Mouse (Mus musculus) left cerebral cortex, postnatal 36 days (tissue): ENCODE results near the gene Spp1. TPM values are rescaled to one million over a fixed set of nuclear protein-coding genes. Genes with fewer than 3 reads are reported as not detected.

Experiments used
- DNase-seq, 2 experiments: peaks; one replicate each; pipeline ENCODE4 v3.0.0; 2021 to 2022; ENCODE audit warnings: low spot score in 2 of 2, mixed read lengths in 1 of 2
- intact Hi-C: fragments of 180-260 bp; cut with DNase I; formaldehyde crosslinking; loops from one replicate; pipeline ENCODE4 v1.15.1; 2025
- total RNA-seq, 2 experiments: library from RNA; stranded (reverse); gene quantifications; 2 replicates each; pipeline ENCODE4 v1.2.3; 2021

Spp1 gene
- total RNA-seq, 2 experiments from 2014 or later, result 9.2 to 11.9 TPM

DNA sequence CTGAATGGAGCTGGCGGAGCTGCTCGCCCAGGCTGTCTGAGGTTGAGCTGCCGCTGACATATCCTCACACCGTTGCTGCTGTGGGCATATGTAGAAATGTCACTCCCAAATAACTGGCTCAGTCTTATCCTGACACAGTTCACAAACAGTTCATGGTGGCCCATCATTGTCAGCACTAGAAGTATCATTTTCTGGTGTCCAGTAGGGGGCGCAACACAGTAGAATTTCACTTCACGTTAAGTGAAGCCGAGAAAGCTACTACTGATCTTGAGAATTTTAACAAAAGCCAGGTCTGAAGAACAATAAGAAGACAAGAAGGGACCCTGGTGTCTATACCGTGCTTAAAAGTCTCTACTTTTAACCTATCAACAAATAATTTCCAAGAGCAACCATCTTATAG is 37.5 kb downstream of the Spp1 start:
- intact Hi-C loops, result no loop called here
- no peak for DNase-seq

DNA sequence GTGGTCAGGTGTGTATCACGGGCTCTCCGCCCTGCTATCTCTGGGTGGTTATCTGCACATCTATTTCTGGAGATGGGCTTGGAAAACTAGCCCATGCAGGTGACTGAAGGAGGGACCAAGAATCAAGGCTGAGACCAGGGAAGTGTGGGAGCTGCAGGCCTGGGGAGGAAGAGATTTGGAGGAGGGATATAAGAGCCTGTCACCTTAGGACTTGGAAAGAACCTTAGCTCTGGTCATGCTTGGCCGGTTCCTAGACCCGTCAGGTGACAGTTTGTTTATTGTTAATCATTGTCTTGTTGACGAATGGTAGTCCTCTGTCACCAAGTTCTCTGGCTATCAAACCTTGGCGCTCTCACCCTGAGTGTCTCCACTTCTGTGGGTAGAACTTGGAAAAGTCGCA is 45.4 kb downstream of the Spp1 start:
- intact Hi-C loops, result no loop called here
- no peak for DNase-seq

DNA sequence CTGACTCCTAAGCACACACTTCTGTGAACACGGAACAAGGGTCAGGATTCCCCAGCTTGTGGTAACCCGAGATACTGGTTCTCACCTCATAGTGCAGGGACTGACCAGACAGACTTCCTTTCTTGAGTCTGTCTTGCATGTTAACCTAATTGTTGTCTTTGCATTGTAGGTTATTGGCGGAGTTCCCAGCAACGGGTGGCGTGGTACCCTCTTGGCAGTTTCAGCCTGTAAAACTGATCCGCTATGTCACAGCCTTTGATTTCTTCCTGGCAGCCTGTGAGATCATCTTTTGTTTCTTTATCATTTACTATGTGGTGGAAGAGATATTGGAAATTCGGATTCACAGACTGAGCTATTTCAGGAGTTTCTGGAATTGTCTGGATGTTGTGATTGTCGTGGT is 47.9 kb downstream of the Spp1 start:
- no peak for DNase-seq
- intact Hi-C loops, result no loop called here

Other genes starting within 250 kb of the Spp1 start
- gene Dmp1, start 232.5 kb upstream of the Spp1 start, total RNA-seq, result 1 to 10 TPM; 5.2 to 5.4 TPM
- under 1 TPM in 1 of 2 experiments, not detected in 1; 0.39 TPM for gene Ibsp, start 135.9 kb upstream of the Spp1 start, total RNA-seq
- not detected for gene Mepe, start 109.8 kb upstream of the Spp1 start, total RNA-seq
- gene Pkd2, start 24.3 kb downstream of the Spp1 start, total RNA-seq, result 10 to 100 TPM; 21.8 to 29.2 TPM
- 10 to 100 TPM; 11.4 to 16.6 TPM for gene BC005561, start 73.2 kb downstream of the Spp1 start, total RNA-seq